Mouse (Mus musculus) hindbrain, embryonic 12.5 days (tissue): Measurements from ENCODE around the gene Klre1. TPM values are rescaled to one million over a fixed set of nuclear protein-coding genes. Genes with fewer than 3 reads are reported as not detected.

Experiments used
- ATAC-seq: fragments of 200-750 bp; cut with Nextera tagmentation; 2 replicates; pipeline ENCODE4 v1.8.0; 2017; ENCODE audit warnings: moderate TSS enrichment; ENCODE audit not compliant: low FRiP score
- H3K27ac ChIP-seq: fragments of 300-500 bp; sonication (generic); 2 replicates; pipeline ENCODE4 v1.5.1; 2016; ENCODE audit warnings: mild to moderate bottlenecking
- H3K27me3 ChIP-seq: fragments of 300-500 bp; sonication (generic); 2 replicates; pipeline ENCODE4 v1.6.1; 2016; ENCODE audit warnings: mild to moderate bottlenecking
- H3K36me3 ChIP-seq: fragments of 300-500 bp; sonication (generic); 2 replicates; pipeline ENCODE4 v1.6.1; 2016; ENCODE audit warnings: mild to moderate bottlenecking
- H3K4me1 ChIP-seq: fragments of 300-500 bp; sonication (generic); 2 replicates; pipeline ENCODE4 v1.6.1; 2016
- H3K4me2 ChIP-seq: fragments of 300-500 bp; sonication (generic); replicated peaks from 2 replicates; pipeline ENCODE4 v1.6.1; 2016; ENCODE audit warnings: mild to moderate bottlenecking
- H3K4me3 ChIP-seq: fragments of 300-500 bp; sonication (generic); 2 replicates; pipeline ENCODE4 v1.5.1; 2016; ENCODE audit warnings: mild to moderate bottlenecking
- H3K9ac ChIP-seq: fragments of 300-500 bp; sonication (generic); 2 replicates; pipeline ENCODE4 v1.6.1; 2016; ENCODE audit warnings: mild to moderate bottlenecking, moderate library complexity
- H3K9me3 ChIP-seq: fragments of 300-500 bp; sonication (generic); replicated peaks from 2 replicates; pipeline ENCODE4 v1.6.1; 2016; ENCODE audit warnings: mild to moderate bottlenecking
- WGBS: fragments of 180-500 bp; shearing (Covaris S2); methylation state at CpG from one replicate; pipeline ENCODE4 v1.1.7; 2016; 5-methylcytosine and 5-hydroxymethylcytosine counted together
- polyA plus RNA-seq: library from polyadenylated mRNA; unstranded; fragments of >200 nt; fragmentation: Nextera tagmentation; extraction: Ambion mirVana; gene quantifications from 2 replicates; pipeline ENCODE4 v1.2.1, GENCODE M21; 2016

The Klre1 gene
- not detected in 2 replicates for polyA plus RNA-seq

GRCm38 (mm10) chr6:129577605-129578004 is at the start of gene Klre1:
Gene Klre1 (plus strand): TSS chr6:129577905.
- Histone ChIP-seq H3K4me2 (no peak within 1 kb of the TSS), H3K36me3 (no peaks in the 10 kb centered on the region), H3K4me3 (no peak within 1 kb of the TSS), H3K9me3 (no peaks in the 10 kb centered on the region), H3K27me3 (no peaks in the 10 kb centered on the region), H3K27ac (no peak within 1 kb of the TSS), H3K9ac (no peak within 1 kb of the TSS), H3K4me1 (no peaks in the 10 kb centered on the region)
- no peak for ATAC-seq
- 94% methylated on average over 8 of the region's 8 CpGs for WGBS

DNA sequence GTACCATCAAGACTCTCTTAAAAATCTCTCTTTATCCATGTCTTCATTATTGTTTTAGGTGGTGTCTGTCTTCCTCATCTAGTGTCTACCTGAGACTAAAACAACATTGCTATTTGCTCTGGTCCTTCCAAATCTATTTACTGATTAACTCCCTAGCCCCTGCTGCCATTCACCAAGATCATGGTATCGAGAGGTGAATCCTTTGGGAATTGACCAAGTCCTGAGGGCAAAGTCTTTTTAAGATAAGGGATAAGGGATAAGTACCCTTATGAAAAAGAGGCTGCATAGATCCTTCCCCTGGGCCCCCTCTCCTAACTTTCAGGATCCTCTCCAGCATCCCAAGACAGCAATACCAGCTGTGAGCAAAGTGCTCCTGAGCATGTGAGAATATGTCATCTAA is 48.1 kb upstream of the Klre1 start:
- ATAC-seq = no peak
- Histone ChIP-seq H3K9me3 (no peaks in the 10 kb centered on the region), H3K36me3 (no peaks in the 10 kb centered on the region), H3K27me3 (no peaks in the 10 kb centered on the region), H3K4me2 (no peak overlapping the region), H3K4me1 (peaks cover 1% of the 10 kb centered on the region), H3K27ac (no peak overlapping the region), H3K9ac (no peak overlapping the region), H3K4me3 (no peak overlapping the region)
- WGBS = 69% methylated on average over 1 of the region's 1 CpGs

GRCm38 (mm10) chr6:129530261-129530660 is 47.4 kb upstream of the Klre1 start:
- Histone ChIP-seq H3K4me2 (no peak overlapping the region), H3K9me3 (no peaks in the 10 kb centered on the region), H3K4me1 (peaks cover 8% of the 10 kb centered on the region), H3K4me3 (no peak overlapping the region), H3K9ac (no peak overlapping the region), H3K27me3 (no peaks in the 10 kb centered on the region), H3K36me3 (no peaks in the 10 kb centered on the region), H3K27ac (no peak overlapping the region)
- ATAC-seq = no peak

DNA sequence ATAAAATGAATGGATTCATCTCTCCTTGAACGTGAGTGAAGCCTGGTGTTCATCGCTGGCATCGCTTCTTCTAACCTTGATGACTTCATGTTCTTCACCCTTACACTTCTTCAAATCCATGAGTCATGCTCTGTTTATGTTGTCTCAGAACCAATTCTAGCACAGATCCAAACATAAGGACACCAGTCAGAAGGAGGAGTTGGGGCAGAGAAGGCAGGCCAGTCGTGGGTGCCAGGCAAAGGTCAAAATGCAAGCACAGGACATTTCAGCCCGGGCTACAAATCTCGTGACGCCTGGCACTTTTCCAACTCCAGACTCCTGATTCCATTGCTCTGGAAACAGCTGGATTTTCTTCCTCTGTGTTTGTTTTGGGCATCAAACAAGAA is 45.2 kb upstream of the Klre1 start:
- ATAC-seq = peak; percentile 29
- H3K4me1 ChIP-seq = peaks cover 15% of the 10 kb centered on the region
- H3K4me3 ChIP-seq = peak overlapping the region; percentile 82
- H3K27ac ChIP-seq = peak overlapping the region; percentile 83; the same call in 1 of the 2 replicates
- no peaks in the 10 kb centered on the region for H3K27me3 ChIP-seq
- 35% methylated on average over 7 of the region's 7 CpGs for WGBS
- H3K36me3 ChIP-seq = 0 out of 2 replicates have a peak, but pooled peaks cover under 1% of the 10 kb centered on the region
- H3K4me2 ChIP-seq = peak overlapping the region; percentile 67
- no peaks in the 10 kb centered on the region for H3K9me3 ChIP-seq
- H3K9ac ChIP-seq = peak overlapping the region; percentile 75

DNA sequence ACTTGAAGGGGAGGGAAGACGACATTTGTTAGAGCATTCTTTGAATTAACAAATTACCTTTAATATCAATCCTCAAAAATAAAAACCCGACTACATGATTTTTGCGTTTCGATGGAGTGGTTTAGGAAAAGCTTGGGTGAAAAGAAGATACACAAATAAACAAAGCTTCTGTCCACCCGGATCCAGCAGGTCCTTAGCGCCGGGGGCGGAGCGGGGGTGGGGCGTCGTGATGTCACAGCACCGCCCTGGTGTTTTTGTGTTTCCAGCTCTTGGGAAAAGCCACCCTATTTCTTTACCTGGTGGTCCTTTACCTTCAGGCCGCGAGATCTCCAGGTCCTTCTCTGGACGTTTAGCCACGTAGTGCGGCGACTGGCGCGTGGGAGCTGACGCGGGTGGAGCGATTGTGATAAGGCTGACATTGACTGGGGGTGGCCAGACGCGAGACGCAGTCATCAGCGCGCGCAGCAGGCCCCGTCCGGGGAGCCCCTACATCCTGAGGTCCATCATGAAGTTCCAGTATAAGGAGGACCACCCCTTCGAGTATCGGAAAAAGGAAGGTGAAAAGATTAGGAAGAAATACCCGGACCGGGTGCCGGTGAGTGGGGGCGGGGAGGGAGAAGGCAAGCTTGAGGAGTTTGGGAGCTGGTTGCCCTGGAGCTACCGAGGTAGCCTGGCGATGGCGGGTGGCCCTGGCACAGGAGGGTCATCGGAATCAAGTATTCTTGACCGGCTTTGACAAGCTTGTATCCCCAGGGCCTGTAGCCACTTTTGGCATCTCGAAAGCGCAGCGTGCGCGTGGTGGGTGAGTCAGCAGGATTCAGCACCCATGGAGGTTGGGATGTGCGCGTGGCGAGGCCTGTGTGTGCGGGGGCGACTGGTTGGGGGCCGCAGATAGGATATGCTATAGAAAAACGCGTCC is 44.5 kb upstream of the Klre1 start, which contains the start of gene Gabarapl1:
Gene Gabarapl1 (plus strand): TSS at position 219 of the 919 bp plus-strand sequence.
- peak within 1 kb of the TSS; percentile 82 for H3K4me3 ChIP-seq
- no peaks in the 10 kb centered on the region for H3K9me3 ChIP-seq
- peak; percentile 88 for ATAC-seq
- H3K4me2 ChIP-seq = peak within 1 kb of the TSS; percentile 67
- peaks cover 15% of the 10 kb centered on the region for H3K4me1 ChIP-seq
- no peaks in the 10 kb centered on the region for H3K27me3 ChIP-seq
- H3K27ac ChIP-seq = peak within 1 kb of the TSS; percentile 83
- peaks cover 7% of the 10 kb centered on the region; the same call in 1 of the 2 replicates for H3K36me3 ChIP-seq
- under 1% methylated on average over 55 of the region's 55 CpGs for WGBS
- H3K9ac ChIP-seq = peak within 1 kb of the TSS; percentile 75

DNA sequence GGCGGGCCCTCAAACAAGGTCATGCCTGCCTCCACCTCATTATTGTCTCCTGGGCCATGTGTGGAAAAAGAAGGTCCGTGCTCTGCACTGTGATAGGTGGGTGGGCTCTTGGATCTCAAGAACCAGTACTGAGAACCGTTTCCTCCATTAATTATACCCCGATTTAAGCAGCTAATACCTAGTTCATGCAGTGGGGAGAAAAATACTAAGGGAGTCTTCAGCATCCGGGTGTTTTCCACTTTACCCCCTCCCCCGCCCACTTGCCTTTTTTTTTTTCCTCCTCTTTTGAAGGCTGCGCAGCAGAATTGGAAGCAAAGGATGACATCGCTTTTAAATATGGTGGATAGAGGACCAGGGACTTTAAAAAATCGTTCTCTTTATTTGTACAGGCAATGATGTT is 43.6 kb upstream of the Klre1 start:
- peak; percentile 33 for ATAC-seq
- 20% methylated on average over 9 of the region's 9 CpGs for WGBS
- Histone ChIP-seq H3K4me2 (peak overlapping the region; percentile 67), H3K9me3 (no peaks in the 10 kb centered on the region), H3K4me1 (peaks cover 15% of the 10 kb centered on the region), H3K27me3 (no peaks in the 10 kb centered on the region), H3K4me3 (peak overlapping the region; percentile 82), H3K27ac (peak overlapping the region; percentile 83; the same call in 1 of the 2 replicates), H3K9ac (peak overlapping the region; percentile 75), H3K36me3 (peaks cover 15% of the 10 kb centered on the region)

DNA sequence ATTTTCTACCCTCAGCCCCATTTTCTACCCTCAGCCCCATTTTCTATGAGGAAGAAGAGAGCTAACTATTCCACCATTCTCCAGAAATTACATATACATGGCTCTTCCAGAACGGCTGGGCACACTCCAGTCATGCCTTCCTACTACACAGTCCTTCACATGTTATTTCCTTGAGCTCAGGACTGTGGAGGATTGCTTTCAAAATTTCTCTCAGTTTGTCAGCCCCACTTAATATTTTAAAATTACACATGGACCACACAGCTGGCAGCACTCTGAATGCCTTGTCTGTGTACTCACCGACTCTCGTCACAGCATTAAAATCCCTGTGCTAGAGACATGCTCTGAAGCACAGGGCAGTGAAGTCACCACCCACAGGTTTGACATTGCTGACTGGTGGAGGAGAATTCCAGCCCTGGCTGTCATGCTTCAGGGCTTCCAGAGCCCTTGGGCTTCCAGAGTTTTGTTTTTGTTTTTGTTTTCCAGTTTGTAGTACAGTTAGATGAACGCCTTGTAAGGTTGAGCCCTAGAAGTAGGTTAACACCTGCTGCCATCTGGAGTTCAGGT is 43.0 kb upstream of the Klre1 start:
- Histone ChIP-seq H3K27me3 (no peaks in the 10 kb centered on the region), H3K4me1 (peaks cover 15% of the 10 kb centered on the region), H3K9me3 (no peaks in the 10 kb centered on the region), H3K36me3 (peaks cover 22% of the 10 kb centered on the region), H3K4me3 (peak overlapping the region; percentile 82), H3K9ac (peak overlapping the region; percentile 75), H3K27ac (no peak overlapping the region), H3K4me2 (peak overlapping the region; percentile 67)
- 58% methylated on average over 4 of the region's 4 CpGs for WGBS
- peak; percentile 14; the same call in 1 of the 2 replicates for ATAC-seq

- Histone ChIP-seq H3K4me3 (peak overlapping the region; percentile 82; the same call in 1 of the 2 replicates), H3K9me3 (no peaks in the 10 kb centered on the region), H3K4me1 (peaks cover 15% of the 10 kb centered on the region), H3K27me3 (no peaks in the 10 kb centered on the region), H3K27ac (no peak overlapping the region), H3K36me3 (peaks cover 31% of the 10 kb centered on the region), H3K9ac (no peak overlapping the region), H3K4me2 (peak overlapping the region; percentile 67)
- no peak for ATAC-seq
- 86% methylated on average over 4 of the region's 4 CpGs for WGBS
Measured at GRCm38 (mm10) chr6:129535723-129536122, 42.0 kb upstream of the Klre1 start.

DNA sequence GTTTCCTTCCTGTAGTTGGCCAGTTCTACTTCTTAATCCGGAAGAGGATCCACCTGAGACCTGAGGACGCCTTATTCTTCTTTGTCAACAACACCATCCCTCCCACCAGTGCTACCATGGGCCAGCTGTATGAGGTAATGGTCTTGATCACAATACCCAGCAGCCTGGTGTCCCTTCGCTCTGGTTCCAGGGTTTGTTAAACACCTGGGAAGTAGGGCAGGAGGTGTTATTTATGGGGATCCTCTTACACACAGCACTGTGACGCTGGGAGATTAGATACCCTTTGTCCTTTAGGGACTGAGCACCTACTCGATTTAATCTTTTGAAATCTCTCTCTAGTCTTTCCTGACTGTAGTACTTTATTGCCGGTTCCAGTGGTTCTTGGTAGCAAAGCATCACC is 39.1 kb upstream of the Klre1 start:
- no peaks in the 10 kb centered on the region for H3K27me3 ChIP-seq
- peaks cover 23% of the 10 kb centered on the region for H3K4me1 ChIP-seq
- no peak overlapping the region for H3K9ac ChIP-seq
- no peaks in the 10 kb centered on the region for H3K9me3 ChIP-seq
- no peak overlapping the region for H3K4me3 ChIP-seq
- no peak overlapping the region for H3K4me2 ChIP-seq
- ATAC-seq = no peak
- no peak overlapping the region for H3K27ac ChIP-seq
- WGBS = 90% methylated on average over 6 of the region's 6 CpGs
- H3K36me3 ChIP-seq = peaks cover 44% of the 10 kb centered on the region

- Histone ChIP-seq H3K4me2 (no peak overlapping the region), H3K9me3 (no peaks in the 10 kb centered on the region), H3K27ac (no peak overlapping the region), H3K4me1 (peaks cover 13% of the 10 kb centered on the region), H3K4me3 (no peak overlapping the region), H3K27me3 (no peaks in the 10 kb centered on the region), H3K9ac (no peak overlapping the region), H3K36me3 (peaks cover 44% of the 10 kb centered on the region)
- ATAC-seq = no peak
- 45% methylated on average over 9 of the region's 9 CpGs for WGBS
Measured at GRCm38 (mm10) chr6:129541931-129542330, 35.8 kb upstream of the Klre1 start.

DNA sequence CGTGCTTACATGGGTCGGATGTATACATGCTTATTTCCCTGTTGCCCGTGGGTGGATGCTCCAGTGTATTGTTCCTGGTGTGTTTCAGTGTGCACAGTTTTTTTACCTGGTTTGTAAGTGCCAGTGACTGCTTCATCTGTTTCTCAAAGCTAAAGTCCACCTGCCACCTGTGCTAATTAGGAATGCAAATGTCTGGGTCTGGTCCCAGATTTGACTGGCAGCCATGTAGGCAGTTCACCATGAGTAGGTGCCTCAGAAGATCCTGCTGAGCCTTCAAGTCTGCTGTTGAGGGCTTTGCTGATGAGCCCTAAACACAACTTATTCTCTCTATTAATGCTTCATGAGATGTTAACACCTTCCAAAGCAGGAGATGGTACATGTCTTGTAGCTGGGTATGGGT is 35.2 kb upstream of the Klre1 start:
- Histone ChIP-seq H3K9ac (no peak overlapping the region), H3K27me3 (no peaks in the 10 kb centered on the region), H3K9me3 (no peaks in the 10 kb centered on the region), H3K27ac (no peak overlapping the region), H3K36me3 (peaks cover 44% of the 10 kb centered on the region), H3K4me1 (peaks cover 13% of the 10 kb centered on the region), H3K4me2 (no peak overlapping the region), H3K4me3 (no peak overlapping the region)
- WGBS = 86% methylated on average over 3 of the region's 3 CpGs
- no peak for ATAC-seq

DNA sequence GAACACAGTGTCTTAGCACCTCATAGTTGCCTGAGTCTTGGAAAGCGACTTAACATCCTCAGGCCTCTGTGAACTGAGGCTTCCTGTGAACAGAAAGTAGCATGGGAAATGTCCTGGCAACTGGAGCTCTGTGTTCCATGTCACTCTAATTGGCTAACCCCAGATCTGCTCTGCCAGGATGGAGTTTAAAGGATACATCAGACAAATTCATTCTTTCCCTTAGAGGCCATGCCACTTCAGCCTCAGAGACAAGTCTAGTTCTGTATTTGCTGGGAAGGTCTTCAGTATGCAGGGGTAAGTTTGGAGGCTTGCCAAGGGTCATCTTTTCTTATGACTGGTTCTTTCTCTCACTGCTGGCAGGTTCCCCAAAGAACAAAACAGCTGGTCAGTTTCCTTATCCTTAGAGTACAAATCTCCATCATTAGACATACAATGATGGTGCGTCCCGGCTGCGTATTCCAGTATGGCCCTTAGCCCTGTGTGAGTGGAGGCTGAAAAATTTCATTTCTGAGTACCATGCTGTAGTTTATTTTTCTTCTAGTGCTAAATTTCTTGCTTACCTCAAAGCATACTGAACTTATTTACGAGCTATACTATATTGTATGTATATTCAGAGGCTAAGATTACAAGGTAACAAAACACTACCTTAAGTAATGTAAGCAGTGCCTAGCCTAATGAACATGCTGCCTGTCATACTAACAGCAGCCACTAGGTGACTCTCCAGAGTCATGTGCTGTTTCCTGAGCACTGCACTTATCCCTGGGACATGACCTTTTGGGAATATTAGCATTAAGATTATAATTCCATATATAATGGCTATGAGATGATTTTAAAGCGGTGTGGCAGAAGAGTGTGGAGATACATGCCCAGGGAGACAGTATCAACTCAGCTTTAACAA is 33.7 kb upstream of the Klre1 start:
- H3K27ac ChIP-seq = no peak overlapping the region
- H3K4me3 ChIP-seq = no peak overlapping the region
- no peak overlapping the region for H3K9ac ChIP-seq
- H3K36me3 ChIP-seq = peaks cover 30% of the 10 kb centered on the region
- 68% methylated on average over 6 of the region's 6 CpGs for WGBS
- H3K4me1 ChIP-seq = peaks cover 13% of the 10 kb centered on the region
- H3K27me3 ChIP-seq = no peaks in the 10 kb centered on the region
- H3K9me3 ChIP-seq = no peaks in the 10 kb centered on the region
- no peak overlapping the region for H3K4me2 ChIP-seq
- ATAC-seq = peak; percentile 79
